Mouse (Mus musculus) erythroid progenitor cell, adult 5-6 weeks (primary cell): ENCODE results near the gene Rrm1. TPM values are rescaled to one million over a fixed set of nuclear protein-coding genes. Genes with fewer than 3 reads are reported as not detected.

Source experiments
- ATAC-seq: replicated peaks from 2 replicates; pipeline ENCODE4 v1.8.0; 2016; ENCODE audit warnings: moderate number of reproducible peaks, mild to moderate bottlenecking, moderate TSS enrichment, inconsistent platforms; ENCODE audit not compliant: poor library complexity, low FRiP score, severe bottlenecking
- total RNA-seq, 2 experiments: library from RNA; stranded (forward) in 1 of 2; stranded (reverse) in 1 of 2; fragments of 150-400 nt in 1 of 2; fragments of 186-747, 209-891 nt in 1 of 2; gene quantifications; 2 replicates each; pipeline versions ENCODE4 v1.2.3 to v1.2.4; 2015 to 2017; ENCODE audit warnings: low replicate concordance in 2 of 2

The Rrm1 gene
- total RNA-seq, 2 experiments from 2014 or later = 304 to 865 TPM

GRCm38 (mm10) chr7:102514144-102514543 lies 72.6 kb downstream of the Rrm1 start:
- no peak for ATAC-seq

- ATAC-seq = no peak
Measured at GRCm38 (mm10) chr7:102516261-102517050, 75.0 kb downstream of the Rrm1 start.

GRCm38 (mm10) chr7:102517051-102517335 lies 75.5 kb downstream of the Rrm1 start:
- no peak for ATAC-seq

Other genes starting within 250 kb of the Rrm1 start
- gene Nup98, start 231.5 kb upstream of the Rrm1 start, total RNA-seq (2015; ENCODE audit: low replicate concordance) = 63.8 and 64.6 TPM in 2 replicates
- 53.6 and 64.2 TPM in 2 replicates for gene Nup98, start 231.5 kb upstream of the Rrm1 start, total RNA-seq (2017; ENCODE audit: low replicate concordance)
- gene Pgap2, start 231.5 kb upstream of the Rrm1 start, total RNA-seq (2015; ENCODE audit: low replicate concordance) = 15.1 and 31.4 TPM in 2 replicates
- 6.5 and 16.3 TPM in 2 replicates for gene Pgap2, start 231.5 kb upstream of the Rrm1 start, total RNA-seq (2017; ENCODE audit: low replicate concordance)
- gene Rhog, start 185.6 kb upstream of the Rrm1 start, total RNA-seq (2015; ENCODE audit: low replicate concordance) = 125 and 176 TPM in 2 replicates
- 27.1 and 35.6 TPM in 2 replicates for gene Rhog, start 185.6 kb upstream of the Rrm1 start, total RNA-seq (2017; ENCODE audit: low replicate concordance)
- 28.9 and 31.7 TPM in 2 replicates for gene Stim1, start 173.9 kb upstream of the Rrm1 start, total RNA-seq (2015; ENCODE audit: low replicate concordance)
- 45.2 and 72.3 TPM in 2 replicates for gene Stim1, start 173.9 kb upstream of the Rrm1 start, total RNA-seq (2017; ENCODE audit: low replicate concordance)
- gene Olfr543, start 40.0 kb downstream of the Rrm1 start, total RNA-seq (2015; ENCODE audit: low replicate concordance) = not detected in 2 replicates
- 0.53 TPM in 1 of 2 replicates, not detected in the other for gene Olfr543, start 40.0 kb downstream of the Rrm1 start, total RNA-seq (2017; ENCODE audit: low replicate concordance)
- gene Olfr544, start 46.6 kb downstream of the Rrm1 start, total RNA-seq (2015; ENCODE audit: low replicate concordance) = not detected in 2 replicates
- 0.13 TPM in 1 of 2 replicates, not detected in the other for gene Olfr544, start 46.6 kb downstream of the Rrm1 start, total RNA-seq (2017; ENCODE audit: low replicate concordance)
- not detected in 2 replicates for gene Olfr545, start 57.9 kb downstream of the Rrm1 start, total RNA-seq (2015; ENCODE audit: low replicate concordance)
- gene Olfr545, start 57.9 kb downstream of the Rrm1 start, total RNA-seq (2017; ENCODE audit: low replicate concordance) = not detected in 2 replicates
- not detected in 2 replicates for gene Olfr547, start 93.1 kb downstream of the Rrm1 start, total RNA-seq (2015; ENCODE audit: low replicate concordance)
- gene Olfr547, start 93.1 kb downstream of the Rrm1 start, total RNA-seq (2017; ENCODE audit: low replicate concordance) = not detected in 2 replicates
- gene Olfr548-ps1, start 99.2 kb downstream of the Rrm1 start, total RNA-seq (2015; ENCODE audit: low replicate concordance) = not detected in 2 replicates
- gene Olfr548-ps1, start 99.2 kb downstream of the Rrm1 start, total RNA-seq (2017; ENCODE audit: low replicate concordance) = not detected in 2 replicates
- not detected in 2 replicates for gene Olfr549, start 108.2 kb downstream of the Rrm1 start, total RNA-seq (2015; ENCODE audit: low replicate concordance)
- gene Olfr549, start 108.2 kb downstream of the Rrm1 start, total RNA-seq (2017; ENCODE audit: low replicate concordance) = 0.51 TPM in 1 of 2 replicates, not detected in the other
- 5.8 and 8.8 TPM in 2 replicates for gene Trim21, start 123.8 kb downstream of the Rrm1 start, total RNA-seq (2015; ENCODE audit: low replicate concordance)
- 27.5 and 37.1 TPM in 2 replicates for gene Trim21, start 123.8 kb downstream of the Rrm1 start, total RNA-seq (2017; ENCODE audit: low replicate concordance)
- not detected in 2 replicates for gene Olfr550, start 129.7 kb downstream of the Rrm1 start, total RNA-seq (2015; ENCODE audit: low replicate concordance)
- gene Olfr550, start 129.7 kb downstream of the Rrm1 start, total RNA-seq (2017; ENCODE audit: low replicate concordance) = not detected in 2 replicates
- gene Olfr551, start 150.2 kb downstream of the Rrm1 start, total RNA-seq (2015; ENCODE audit: low replicate concordance) = not detected in 2 replicates
- gene Olfr551, start 150.2 kb downstream of the Rrm1 start, total RNA-seq (2017; ENCODE audit: low replicate concordance) = not detected in 2 replicates
- not detected in 2 replicates for gene Olfr552, start 156.1 kb downstream of the Rrm1 start, total RNA-seq (2015; ENCODE audit: low replicate concordance)
- gene Olfr552, start 156.1 kb downstream of the Rrm1 start, total RNA-seq (2017; ENCODE audit: low replicate concordance) = not detected in 2 replicates
- not detected in 2 replicates for gene Olfr553, start 176.5 kb downstream of the Rrm1 start, total RNA-seq (2015; ENCODE audit: low replicate concordance)
- not detected in 2 replicates for gene Olfr553, start 176.5 kb downstream of the Rrm1 start, total RNA-seq (2017; ENCODE audit: low replicate concordance)
- gene Olfr554, start 196.7 kb downstream of the Rrm1 start, total RNA-seq (2015; ENCODE audit: low replicate concordance) = not detected in 2 replicates
- gene Olfr554, start 196.7 kb downstream of the Rrm1 start, total RNA-seq (2017; ENCODE audit: low replicate concordance) = not detected in 2 replicates
- not detected in 2 replicates for gene Olfr555, start 217.1 kb downstream of the Rrm1 start, total RNA-seq (2015; ENCODE audit: low replicate concordance)
- gene Olfr555, start 217.1 kb downstream of the Rrm1 start, total RNA-seq (2017; ENCODE audit: low replicate concordance) = not detected in 2 replicates
- gene Olfr556, start 223.2 kb downstream of the Rrm1 start, total RNA-seq (2015; ENCODE audit: low replicate concordance) = not detected in 2 replicates
- not detected in 2 replicates for gene Olfr556, start 223.2 kb downstream of the Rrm1 start, total RNA-seq (2017; ENCODE audit: low replicate concordance)
- 9.6 TPM in 1 of 2 replicates, not detected in the other for gene Trim68, start 245.6 kb downstream of the Rrm1 start, total RNA-seq (2015; ENCODE audit: low replicate concordance)
- gene Trim68, start 245.6 kb downstream of the Rrm1 start, total RNA-seq (2017; ENCODE audit: low replicate concordance) = 0.08 and 2.1 TPM in 2 replicates